Mouse (Mus musculus) ES-Bruce4 (cell line): ENCODE data around the gene Grin3b. TPM values are rescaled to one million over a fixed set of nuclear protein-coding genes. Genes with fewer than 3 reads are reported as not detected.

ENCODE experiments used
- H3K27ac ChIP-seq: 2 replicates; pipeline ENCODE4 v1.5.1; 2012; ENCODE audit warnings: low read length, inconsistent platforms; ENCODE audit not compliant: insufficient read depth
- H3K27me3 ChIP-seq: 2 replicates; pipeline ENCODE4 v1.6.1; 2012; ENCODE audit warnings: mild to moderate bottlenecking, low read length, inconsistent platforms; ENCODE audit not compliant: control insufficient read depth, poor library complexity, insufficient read depth, severe bottlenecking
- H3K36me3 ChIP-seq: 2 replicates; pipeline ENCODE4 v1.6.1; 2012; ENCODE audit warnings: inconsistent platforms, mild to moderate bottlenecking, low read length, moderate library complexity; ENCODE audit not compliant: control insufficient read depth, poor library complexity, insufficient read depth, severe bottlenecking
- H3K4me1 ChIP-seq: one replicate; pipeline ENCODE4 v1.8.1; 2011; ENCODE audit warnings: low read length; ENCODE audit not compliant: control insufficient read depth, insufficient read depth
- H3K4me3 ChIP-seq: 2 replicates; pipeline ENCODE4 v1.5.1; 2011; ENCODE audit warnings: low read depth, mild to moderate bottlenecking, low read length
- H3K9ac ChIP-seq: 2 replicates; pipeline ENCODE4 v1.6.1; 2012; ENCODE audit warnings: low read depth, mild to moderate bottlenecking, inconsistent platforms; ENCODE audit not compliant: poor library complexity, severe bottlenecking
- H3K9me3 ChIP-seq: replicated peaks from 2 replicates; pipeline ENCODE4 v1.6.1; 2012; ENCODE audit warnings: mild to moderate bottlenecking, low read length, inconsistent platforms; ENCODE audit not compliant: control insufficient read depth, poor library complexity, insufficient read depth, severe bottlenecking
- CTCF ChIP-seq: IDR thresholded peaks from one replicate; pipeline ENCODE4 v1.8.1; 2011; ENCODE audit warnings: low read depth, low read length
- EP300 ChIP-seq: IDR thresholded peaks from 2 replicates; pipeline ENCODE4 v1.6.1; 2011; ENCODE audit warnings: low read depth, low read length; ENCODE audit not compliant: insufficient read depth
- POLR2A ChIP-seq: IDR thresholded peaks from one replicate; pipeline ENCODE4 v1.8.1; 2011; ENCODE audit warnings: low read length; ENCODE audit not compliant: insufficient read depth
- polyA plus RNA-seq: library from polyadenylated mRNA; stranded (reverse); fragments of >200 nt; gene quantifications from 2 replicates; pipeline ENCODE4 v1.2.4, GENCODE M21; 2011; ENCODE audit warnings: low read depth; ENCODE audit not compliant: missing spikeins, insufficient read depth, insufficient read length

Gene Grin3b
- polyA plus RNA-seq, 1 experiment = not detected

- peak within 1 kb of the TSS; percentile 88 for H3K27ac ChIP-seq
- H3K9ac ChIP-seq = peak within 1 kb of the TSS; percentile 83
- no peaks in the 10 kb centered on the region for H3K27me3 ChIP-seq
- H3K36me3 ChIP-seq = no peaks in the 10 kb centered on the region
- H3K4me3 ChIP-seq = peak within 1 kb of the TSS; percentile 94
- TF ChIP-seq POLR2A (no peak), EP300 (no peak), CTCF (peak; percentile 17)
- H3K9me3 ChIP-seq = no peaks in the 10 kb centered on the region
- H3K4me1 ChIP-seq = peaks cover 4% of the 10 kb centered on the region
These were observed 13.8 kb downstream of the Grin3b start, which contains the start of gene Tmem259 for GRCm38 (mm10) chr10:79984195-79984816. Gene Tmem259 (minus strand): TSS chr10:79984330.

DNA sequence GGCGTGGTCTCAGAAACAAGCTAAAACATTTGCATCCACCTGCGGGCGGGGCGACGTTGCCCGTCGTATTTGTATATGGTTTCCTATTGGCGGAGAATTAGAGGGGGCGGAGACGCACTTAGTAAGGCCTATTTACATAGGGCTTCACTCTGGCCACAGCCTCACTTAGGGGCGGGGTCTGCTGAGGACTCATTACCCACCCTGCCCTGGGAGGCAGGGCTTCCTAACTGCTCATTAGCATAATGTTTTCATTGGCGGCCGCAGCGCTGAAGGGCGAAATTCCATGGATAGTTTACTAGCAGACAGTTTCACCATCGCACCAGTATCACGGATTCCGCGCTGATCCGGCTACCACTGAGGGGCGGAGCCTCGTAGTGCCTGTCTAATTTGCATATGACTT is 14.4 kb downstream of the Grin3b start:
- peaks cover 5% of the 10 kb centered on the region for H3K4me1 ChIP-seq

DNA sequence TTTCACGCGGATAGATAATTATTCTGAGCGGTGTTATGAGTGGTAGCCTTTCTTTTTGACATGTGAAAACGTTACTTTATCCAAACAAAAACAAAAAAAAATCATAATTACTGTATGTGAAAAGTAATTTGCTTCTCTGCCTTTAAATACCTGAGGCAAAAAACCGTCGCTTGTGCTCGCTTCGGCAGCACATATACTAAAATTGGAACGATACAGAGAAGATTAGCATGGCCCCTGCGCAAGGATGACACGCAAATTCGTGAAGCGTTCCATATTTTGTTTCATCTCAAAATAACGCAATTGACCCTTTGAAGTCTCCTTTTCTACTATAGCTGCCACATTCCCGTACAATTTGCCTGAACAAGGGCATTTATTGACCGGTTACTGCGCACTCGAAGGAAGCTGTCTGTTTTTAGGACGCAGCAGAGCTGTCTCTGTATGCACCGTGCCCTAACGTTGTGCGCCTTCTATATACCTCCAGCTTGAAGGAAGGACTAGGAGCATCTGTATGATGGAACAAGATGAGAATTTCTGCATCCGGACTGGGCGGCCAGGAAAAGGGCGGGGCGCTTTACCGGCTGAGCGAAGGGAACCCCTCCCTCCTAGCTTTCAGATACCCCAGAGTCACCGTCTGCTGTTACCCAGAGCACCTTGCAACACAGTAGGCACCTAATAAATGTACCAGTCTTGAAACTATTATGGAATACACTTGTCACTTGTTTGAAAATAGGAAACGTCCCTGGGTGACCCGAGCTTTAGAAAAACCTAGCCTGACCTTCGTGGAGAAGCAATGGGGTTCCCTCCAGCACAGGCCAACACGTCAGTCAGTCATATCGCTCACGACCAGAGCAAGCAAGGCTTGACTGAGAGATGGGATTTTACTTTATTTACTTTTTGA is 15.1 kb downstream of the Grin3b start:
- H3K27ac ChIP-seq = peak overlapping the region; percentile 84
- no peaks in the 10 kb centered on the region for H3K36me3 ChIP-seq
- H3K4me3 ChIP-seq = peak overlapping the region; percentile 97
- TF ChIP-seq EP300 = no peak
- no peak for TF ChIP-seq CTCF
- TF ChIP-seq POLR2A = no peak
- H3K4me1 ChIP-seq = peaks cover 5% of the 10 kb centered on the region
- peak overlapping the region; percentile 83 for H3K9ac ChIP-seq
- H3K27me3 ChIP-seq = no peaks in the 10 kb centered on the region
- H3K9me3 ChIP-seq = no peaks in the 10 kb centered on the region

More for the DNA sequence above, 14.4 kb downstream of the Grin3b start:
- TF ChIP-seq POLR2A = no peak
- no peak for TF ChIP-seq CTCF
- no peak; the same call in 1 of the 2 replicates for TF ChIP-seq EP300
- no peaks in the 10 kb centered on the region for H3K9me3 ChIP-seq
- peak overlapping the region; percentile 94 for H3K4me3 ChIP-seq
- H3K36me3 ChIP-seq = no peaks in the 10 kb centered on the region
- peak overlapping the region; percentile 88 for H3K27ac ChIP-seq
- no peaks in the 10 kb centered on the region for H3K27me3 ChIP-seq
- H3K9ac ChIP-seq = peak overlapping the region; percentile 83

DNA sequence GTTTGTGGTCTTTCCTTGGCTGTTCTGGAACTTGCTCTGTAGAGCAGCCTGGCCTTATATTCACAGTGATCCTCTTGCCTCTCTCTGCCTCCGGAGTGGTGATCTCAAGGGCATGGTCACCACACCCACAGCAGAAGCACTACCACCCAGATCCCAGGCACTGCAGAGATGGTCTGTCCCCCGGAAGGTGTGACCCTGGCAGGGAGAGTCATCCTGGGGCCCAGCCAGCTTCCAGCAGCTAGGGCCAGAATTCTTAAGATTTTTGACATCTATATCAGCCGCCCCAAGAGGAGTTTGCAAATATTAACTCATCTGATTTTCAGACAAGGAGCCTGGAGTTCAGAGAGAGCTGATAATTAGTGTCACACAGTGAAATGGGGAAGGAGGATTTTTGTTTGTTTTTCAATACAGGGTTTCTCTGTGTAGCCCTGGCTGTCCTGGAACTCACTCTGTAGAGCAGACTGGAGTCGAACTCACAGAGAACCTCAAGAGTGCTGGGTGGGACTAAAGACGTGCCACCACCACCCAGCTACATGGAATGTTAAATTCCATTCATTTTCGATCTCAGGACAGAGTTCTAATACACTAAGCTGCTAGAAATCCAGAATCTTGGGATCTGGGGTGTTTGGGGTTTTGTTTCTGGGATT is 15.8 kb downstream of the Grin3b start:
- TF ChIP-seq CTCF (no peak), POLR2A (no peak), EP300 (no peak)
- Histone ChIP-seq H3K27ac (peak overlapping the region; percentile 44; the same call in 1 of the 2 replicates), H3K4me1 (peaks cover 7% of the 10 kb centered on the region), H3K4me3 (peak overlapping the region; percentile 97; the same call in 1 of the 2 replicates), H3K9me3 (no peaks in the 10 kb centered on the region), H3K36me3 (no peaks in the 10 kb centered on the region), H3K27me3 (no peaks in the 10 kb centered on the region), H3K9ac (peak overlapping the region; percentile 83)

DNA sequence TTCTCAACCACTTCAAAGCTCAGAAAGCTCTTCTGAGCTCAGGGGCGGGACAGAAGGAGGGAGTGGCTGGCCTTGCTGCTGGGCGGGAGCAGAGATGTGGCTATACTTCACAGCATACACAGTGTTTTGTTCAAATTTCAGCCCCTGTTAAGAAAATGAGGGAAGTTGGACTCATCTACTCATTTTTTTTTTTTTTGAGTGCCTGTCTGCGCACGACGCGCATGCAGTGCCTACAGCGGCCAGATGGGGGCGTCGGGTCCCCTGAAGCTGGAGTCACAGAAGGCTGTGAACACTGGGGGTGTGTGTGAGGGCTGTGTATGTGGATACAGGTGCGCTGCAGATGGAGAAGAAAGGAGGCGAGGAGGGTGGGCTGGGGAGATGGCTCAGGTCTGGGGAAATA is 16.4 kb downstream of the Grin3b start:
- Histone ChIP-seq H3K27ac (no peak overlapping the region; the same call in 1 of the 2 replicates), H3K27me3 (no peaks in the 10 kb centered on the region), H3K36me3 (no peaks in the 10 kb centered on the region), H3K4me1 (peaks cover 7% of the 10 kb centered on the region), H3K4me3 (0 out of 2 replicates have a peak overlapping the region, but pooled peaks have one; percentile 1), H3K9ac (no peak overlapping the region), H3K9me3 (no peaks in the 10 kb centered on the region)
- TF ChIP-seq POLR2A (no peak), CTCF (peak; percentile 76), EP300 (0 out of 2 replicates have a peak, but pooled peaks have one; percentile 48)
